Mouse (Mus musculus): ENCODE data around the gene Kdm4b. TPM values are rescaled to one million over a fixed set of nuclear protein-coding genes. Genes with fewer than 3 reads are reported as not detected.

The Kdm4b gene
- polyA plus RNA-seq, 2 experiments from 2014 or later: 6.4 to 6.8 TPM

GRCm38 (mm10) chr17:56393889-56394288 is 68.0 kb downstream of the Kdm4b start:
- ATAC-seq: no peak

GRCm38 (mm10) chr17:56396051-56396450 is 70.2 kb downstream of the Kdm4b start:
- ATAC-seq: no peak

- no peak for ATAC-seq
Measured at GRCm38 (mm10) chr17:56400221-56400620, 74.4 kb downstream of the Kdm4b start.

GRCm38 (mm10) chr17:56401051-56401521 is 75.2 kb downstream of the Kdm4b start:
- no peak for ATAC-seq

- ATAC-seq: no peak
Measured at GRCm38 (mm10) chr17:56405341-56405740, 79.5 kb downstream of the Kdm4b start.

GRCm38 (mm10) chr17:56405856-56406840 is 80.3 kb downstream of the Kdm4b start:
- no peak for ATAC-seq

GRCm38 (mm10) chr17:56406878-56407277 is 81.0 kb downstream of the Kdm4b start:
- no peak for ATAC-seq

GRCm38 (mm10) chr17:56407379-56407778 is 81.5 kb downstream of the Kdm4b start:
- ATAC-seq: no peak

- no peak for ATAC-seq
Measured at GRCm38 (mm10) chr17:56408965-56409625, 83.2 kb downstream of the Kdm4b start.

- no peak for ATAC-seq
Measured at GRCm38 (mm10) chr17:56409759-56410158, 83.9 kb downstream of the Kdm4b start.

- ATAC-seq: no peak
Measured at GRCm38 (mm10) chr17:56411437-56411836, 85.6 kb downstream of the Kdm4b start.

- ATAC-seq: no peak
Measured at GRCm38 (mm10) chr17:56413113-56413512, 87.3 kb downstream of the Kdm4b start.

GRCm38 (mm10) chr17:56414785-56415184 is 88.9 kb downstream of the Kdm4b start:
- ATAC-seq: no peak

- no peak for ATAC-seq
Measured at GRCm38 (mm10) chr17:56418304-56418703, 92.4 kb downstream of the Kdm4b start.

GRCm38 (mm10) chr17:56420022-56420421 is 94.2 kb downstream of the Kdm4b start:
- no peak for ATAC-seq

GRCm38 (mm10) chr17:56424726-56425583 is 99.1 kb downstream of the Kdm4b start:
- peak; percentile 71 for ATAC-seq

GRCm38 (mm10) chr17:56425584-56425914 is 99.7 kb downstream of the Kdm4b start:
- peak; percentile 83 for ATAC-seq

GRCm38 (mm10) chr17:56425941-56426340 is 100.1 kb downstream of the Kdm4b start:
- ATAC-seq: no peak

- ATAC-seq: no peak
Measured at GRCm38 (mm10) chr17:56427857-56428256, 102.0 kb downstream of the Kdm4b start.

- no peak for ATAC-seq
Measured at GRCm38 (mm10) chr17:56431582-56431981, 105.7 kb downstream of the Kdm4b start.

GRCm38 (mm10) chr17:56439731-56440460 is 114.0 kb downstream of the Kdm4b start:
- ATAC-seq: no peak

- no peak for ATAC-seq
Measured at GRCm38 (mm10) chr17:56442316-56442715, 116.5 kb downstream of the Kdm4b start.
